Mouse (Mus musculus) embryonic facial prominence, embryonic 13.5 days (tissue): ENCODE measurements around the gene 1600002K03Rik. TPM values are rescaled to one million over a fixed set of nuclear protein-coding genes. Genes with fewer than 3 reads are reported as not detected.

Experiments
- ATAC-seq: fragments of 200-750 bp; cut with Nextera tagmentation; 2 replicates; pipeline ENCODE4 v1.8.0; 2017; ENCODE audit warnings: low read depth; ENCODE audit not compliant: insufficient number of reproducible peaks, insufficient read depth, low FRiP score, low TSS enrichment
- H3K27ac ChIP-seq: fragments of 300-500 bp; sonication (generic); 2 replicates; pipeline ENCODE4 v1.5.1; 2015; ENCODE audit warnings: moderate library complexity, mild to moderate bottlenecking, inconsistent platforms
- H3K27me3 ChIP-seq: fragments of 300-500 bp; sonication (generic); 2 replicates; pipeline ENCODE4 v1.6.1; 2015; ENCODE audit warnings: mild to moderate bottlenecking, inconsistent platforms
- H3K36me3 ChIP-seq: fragments of 300-500 bp; sonication (generic); 2 replicates; pipeline ENCODE4 v1.6.1; 2015; ENCODE audit warnings: mild to moderate bottlenecking, inconsistent platforms
- H3K4me1 ChIP-seq: fragments of 300-500 bp; sonication (generic); 2 replicates; pipeline ENCODE4 v1.6.1; 2015; ENCODE audit warnings: inconsistent platforms
- H3K4me2 ChIP-seq: fragments of 300-500 bp; sonication (generic); 2 replicates; pipeline ENCODE4 v1.6.1; 2015; ENCODE audit warnings: moderate library complexity, mild to moderate bottlenecking, inconsistent platforms
- H3K4me3 ChIP-seq: fragments of 300-500 bp; sonication (generic); 2 replicates; pipeline ENCODE4 v1.5.1; 2015; ENCODE audit warnings: mild to moderate bottlenecking, inconsistent platforms
- H3K9ac ChIP-seq: fragments of 300-500 bp; sonication (generic); 2 replicates; pipeline ENCODE4 v1.6.1; 2015; ENCODE audit warnings: mild to moderate bottlenecking, inconsistent platforms
- H3K9me3 ChIP-seq: fragments of 300-500 bp; sonication (generic); 2 replicates; pipeline ENCODE4 v1.6.1; 2016; ENCODE audit warnings: inconsistent platforms
- WGBS: fragments of 180-500 bp; shearing (Covaris S2); methylation state at CpG from one replicate; pipeline ENCODE4 v1.1.7; 2015; ENCODE audit warnings: mixed read lengths; 5-methylcytosine and 5-hydroxymethylcytosine counted together
- polyA plus RNA-seq: library from polyadenylated mRNA; unstranded; fragments of >200 nt; fragmentation: Nextera tagmentation; extraction: Ambion mirVana; gene quantifications from 2 replicates; pipeline ENCODE4 v1.2.1, GENCODE M21; 2015

The 1600002K03Rik gene
- polyA plus RNA-seq, 1 experiment from 2014 or later, result 11.6 TPM

DNA sequence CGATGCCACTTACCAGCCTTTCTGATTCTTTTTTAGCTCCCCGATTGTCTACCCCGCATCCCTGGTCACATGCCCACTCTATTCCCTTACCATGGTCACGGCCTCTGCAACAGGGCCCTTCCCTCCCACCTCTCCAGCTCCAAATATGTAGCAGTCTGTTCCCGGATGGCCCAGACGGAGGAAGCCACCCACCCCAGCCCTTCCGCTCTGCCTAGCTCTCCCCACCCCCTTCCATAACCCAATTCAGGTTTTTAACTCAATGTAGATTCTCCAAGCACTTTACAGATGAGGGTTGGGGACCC, 16.0 kb upstream of the 1600002K03Rik start:
- no peaks in the 10 kb centered on the region for H3K27me3 ChIP-seq
- H3K4me1 ChIP-seq, result peaks cover 93% of the 10 kb centered on the region
- H3K9me3 ChIP-seq, result no peaks in the 10 kb centered on the region
- 53% methylated on average over 7 of the region's 7 CpGs for WGBS
- 0 out of 2 replicates have a peak overlapping the region, but pooled peaks have one; percentile 51 for H3K9ac ChIP-seq
- H3K27ac ChIP-seq, result peak overlapping the region; percentile 35
- ATAC-seq, result no peak
- H3K36me3 ChIP-seq, result peaks cover 60% of the 10 kb centered on the region
- H3K4me3 ChIP-seq, result no peak overlapping the region
- peak overlapping the region; percentile 16; the same call in 1 of the 2 replicates for H3K4me2 ChIP-seq

DNA sequence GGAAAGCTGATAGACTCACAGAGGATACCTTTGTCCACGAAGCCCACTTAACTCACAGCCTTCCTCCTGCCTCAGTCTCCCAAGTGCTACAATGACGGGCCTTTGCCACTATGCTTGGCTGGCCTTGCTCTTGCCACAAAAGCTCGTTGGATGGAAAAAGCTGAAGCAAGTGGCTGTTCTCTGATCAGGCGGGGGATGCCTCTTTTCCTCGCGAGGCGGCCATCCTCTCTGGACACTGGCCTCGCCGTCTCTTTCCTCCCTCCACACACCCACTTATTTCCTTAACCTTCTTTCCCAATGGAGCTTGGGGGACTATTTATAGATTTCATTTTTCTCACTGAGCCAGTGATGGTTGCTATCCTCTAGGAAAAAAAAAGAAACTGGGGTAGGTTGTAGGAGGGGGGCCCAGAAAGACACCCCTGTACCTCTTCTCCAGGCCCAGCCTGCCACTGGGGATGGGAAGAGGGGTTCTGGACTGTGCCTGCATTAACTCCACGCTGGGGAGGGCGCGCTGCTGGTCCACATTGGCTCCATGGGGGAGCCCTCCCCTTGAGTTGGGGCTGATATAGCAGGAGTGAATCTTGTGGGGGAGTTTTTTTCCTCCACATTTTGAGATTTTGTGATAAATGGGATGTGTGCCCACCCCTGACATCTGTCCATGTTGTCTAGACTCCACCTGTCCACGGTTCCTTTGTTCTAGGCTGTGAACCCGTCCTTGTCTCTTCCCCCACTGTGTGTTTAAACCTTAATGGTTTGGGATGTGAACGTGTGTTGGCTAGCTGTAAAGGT, 15.4 kb upstream of the 1600002K03Rik start:
- no peak for ATAC-seq
- WGBS, result 59% methylated on average over 15 of the region's 15 CpGs
- peak overlapping the region; percentile 51; the same call in 1 of the 2 replicates for H3K9ac ChIP-seq
- peaks cover 93% of the 10 kb centered on the region for H3K4me1 ChIP-seq
- H3K4me2 ChIP-seq, result peak overlapping the region; percentile 16; the same call in 1 of the 2 replicates
- no peaks in the 10 kb centered on the region for H3K27me3 ChIP-seq
- H3K27ac ChIP-seq, result peak overlapping the region; percentile 35
- H3K9me3 ChIP-seq, result no peaks in the 10 kb centered on the region
- peaks cover 53% of the 10 kb centered on the region for H3K36me3 ChIP-seq
- H3K4me3 ChIP-seq, result no peak overlapping the region

DNA sequence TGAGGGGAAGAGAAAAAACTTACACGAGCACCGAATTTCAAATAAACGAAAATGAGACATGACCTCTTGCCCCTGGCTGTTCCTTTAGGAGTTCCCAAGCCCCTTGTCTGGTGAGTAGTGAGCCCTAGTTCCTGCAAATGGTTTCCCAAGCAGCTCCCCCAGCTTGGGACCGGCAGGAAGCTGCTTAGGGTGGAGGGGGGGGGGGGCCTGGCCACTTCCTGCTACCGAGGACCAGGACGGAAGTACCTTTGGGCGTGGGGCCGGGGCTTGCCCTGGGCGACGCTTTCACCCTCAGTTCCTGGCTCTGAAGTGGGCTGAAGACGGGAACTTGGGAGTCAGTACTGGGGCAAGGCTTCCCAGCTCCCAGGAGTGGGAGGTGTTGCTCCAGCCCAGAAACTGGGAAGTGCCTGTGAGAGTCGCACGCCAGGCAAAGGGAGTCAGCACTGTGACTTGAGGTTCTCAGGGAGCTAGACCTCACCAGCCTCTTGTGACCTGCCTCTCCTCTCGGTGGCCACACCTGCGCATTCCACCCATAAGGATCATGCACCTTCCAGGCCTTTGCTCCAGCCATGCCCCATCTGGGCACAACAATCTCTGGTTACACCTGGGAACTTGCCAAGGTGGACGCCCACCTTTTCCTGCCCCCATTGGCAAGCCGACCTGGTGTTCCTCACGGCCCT, 14.3 kb upstream of the 1600002K03Rik start:
- Histone ChIP-seq H3K9me3 (no peaks in the 10 kb centered on the region), H3K4me1 (peaks cover 91% of the 10 kb centered on the region), H3K36me3 (peaks cover 42% of the 10 kb centered on the region), H3K9ac (peak overlapping the region; percentile 22; the same call in 1 of the 2 replicates), H3K4me3 (peak overlapping the region; percentile 47; the same call in 1 of the 2 replicates), H3K27ac (peak overlapping the region; percentile 95), H3K4me2 (peak overlapping the region; percentile 76), H3K27me3 (no peaks in the 10 kb centered on the region)
- 12% methylated on average over 18 of the region's 18 CpGs for WGBS
- no peak for ATAC-seq

DNA sequence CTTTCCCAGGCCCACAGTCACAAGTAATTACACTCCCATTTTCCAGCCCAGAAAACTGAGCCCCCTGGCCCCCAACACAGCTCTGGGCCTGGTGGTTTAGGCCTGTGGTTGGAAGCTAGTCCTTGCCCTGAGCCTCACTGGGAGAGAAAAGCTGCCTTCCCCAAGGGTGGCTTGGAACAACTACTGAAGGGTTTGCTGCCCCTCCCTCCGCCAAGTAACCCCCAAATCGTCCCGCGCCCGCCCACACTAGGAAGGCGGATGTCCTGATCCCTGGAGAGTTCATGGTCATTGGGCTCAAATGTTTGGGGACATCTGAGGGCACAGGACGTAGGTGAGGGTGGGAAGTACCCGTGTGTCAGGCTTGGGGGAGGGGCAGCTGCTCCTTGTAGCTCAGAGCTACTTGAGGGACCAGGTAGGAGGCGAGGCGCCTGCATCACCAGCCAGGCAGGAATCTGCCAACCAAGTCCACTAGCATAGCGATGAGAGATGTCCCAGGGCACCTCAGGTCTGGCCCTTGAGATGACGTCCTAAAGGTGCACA, 13.7 kb upstream of the 1600002K03Rik start:
- H3K4me2 ChIP-seq, result peak overlapping the region; percentile 76
- WGBS, result 7% methylated on average over 12 of the region's 12 CpGs
- H3K36me3 ChIP-seq, result peaks cover 36% of the 10 kb centered on the region
- peaks cover 90% of the 10 kb centered on the region for H3K4me1 ChIP-seq
- no peak; the same call in 1 of the 2 replicates for ATAC-seq
- H3K27me3 ChIP-seq, result no peaks in the 10 kb centered on the region
- no peaks in the 10 kb centered on the region for H3K9me3 ChIP-seq
- H3K9ac ChIP-seq, result peak overlapping the region; percentile 58; the same call in 1 of the 2 replicates
- peak overlapping the region; percentile 95 for H3K27ac ChIP-seq
- peak overlapping the region; percentile 47 for H3K4me3 ChIP-seq

DNA sequence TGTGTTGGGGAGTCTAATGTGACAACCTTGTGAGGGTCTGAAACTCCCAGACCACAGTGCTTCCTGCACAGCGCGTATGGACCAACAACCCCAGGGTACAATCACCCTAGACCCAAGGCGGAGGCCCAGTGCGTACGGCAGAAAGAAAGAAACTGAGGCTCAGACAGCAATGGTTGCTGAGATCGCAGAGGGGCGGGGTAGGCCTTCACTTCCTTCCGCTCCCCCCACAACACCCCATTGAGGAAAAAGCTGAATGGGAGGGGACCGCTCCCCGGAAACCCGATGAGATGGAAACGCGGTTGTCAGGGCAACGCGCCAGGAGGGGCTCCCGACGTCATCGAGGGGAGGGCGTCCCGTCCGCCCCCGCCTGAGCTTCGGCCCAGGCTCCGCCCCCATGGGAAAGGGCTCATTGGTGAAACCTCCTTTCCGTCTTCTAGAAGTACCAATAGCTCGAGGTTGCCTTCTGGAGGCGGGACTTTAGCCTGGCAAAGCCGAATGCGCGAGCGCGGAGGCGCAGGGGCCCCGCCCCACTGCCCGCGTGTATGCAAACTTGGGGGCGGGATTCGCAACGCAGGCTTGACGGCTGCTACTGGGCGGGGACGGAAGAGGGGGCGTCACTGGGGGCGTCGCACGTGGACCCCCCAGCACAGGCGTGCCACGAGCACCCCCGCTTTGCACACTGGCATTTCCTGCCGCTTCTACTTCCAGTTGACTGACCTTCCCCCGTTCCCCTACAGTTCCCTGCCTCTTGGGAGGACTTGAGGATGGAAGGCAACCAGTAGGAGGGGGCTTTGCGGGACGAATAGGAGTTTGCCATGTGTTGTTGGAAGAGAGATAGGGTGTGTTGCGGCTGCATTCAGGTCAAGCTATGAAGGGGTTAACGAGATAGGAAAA, 12.9 kb upstream of the 1600002K03Rik start:
- Histone ChIP-seq H3K9ac (peak overlapping the region; percentile 59), H3K27me3 (no peaks in the 10 kb centered on the region), H3K27ac (peak overlapping the region; percentile 95), H3K9me3 (no peaks in the 10 kb centered on the region), H3K4me1 (peaks cover 90% of the 10 kb centered on the region), H3K36me3 (peaks cover 29% of the 10 kb centered on the region), H3K4me3 (peak overlapping the region; percentile 47), H3K4me2 (peak overlapping the region; percentile 76)
- ATAC-seq, result peak; percentile 72
- WGBS, result under 1% methylated on average over 55 of the region's 55 CpGs

DNA sequence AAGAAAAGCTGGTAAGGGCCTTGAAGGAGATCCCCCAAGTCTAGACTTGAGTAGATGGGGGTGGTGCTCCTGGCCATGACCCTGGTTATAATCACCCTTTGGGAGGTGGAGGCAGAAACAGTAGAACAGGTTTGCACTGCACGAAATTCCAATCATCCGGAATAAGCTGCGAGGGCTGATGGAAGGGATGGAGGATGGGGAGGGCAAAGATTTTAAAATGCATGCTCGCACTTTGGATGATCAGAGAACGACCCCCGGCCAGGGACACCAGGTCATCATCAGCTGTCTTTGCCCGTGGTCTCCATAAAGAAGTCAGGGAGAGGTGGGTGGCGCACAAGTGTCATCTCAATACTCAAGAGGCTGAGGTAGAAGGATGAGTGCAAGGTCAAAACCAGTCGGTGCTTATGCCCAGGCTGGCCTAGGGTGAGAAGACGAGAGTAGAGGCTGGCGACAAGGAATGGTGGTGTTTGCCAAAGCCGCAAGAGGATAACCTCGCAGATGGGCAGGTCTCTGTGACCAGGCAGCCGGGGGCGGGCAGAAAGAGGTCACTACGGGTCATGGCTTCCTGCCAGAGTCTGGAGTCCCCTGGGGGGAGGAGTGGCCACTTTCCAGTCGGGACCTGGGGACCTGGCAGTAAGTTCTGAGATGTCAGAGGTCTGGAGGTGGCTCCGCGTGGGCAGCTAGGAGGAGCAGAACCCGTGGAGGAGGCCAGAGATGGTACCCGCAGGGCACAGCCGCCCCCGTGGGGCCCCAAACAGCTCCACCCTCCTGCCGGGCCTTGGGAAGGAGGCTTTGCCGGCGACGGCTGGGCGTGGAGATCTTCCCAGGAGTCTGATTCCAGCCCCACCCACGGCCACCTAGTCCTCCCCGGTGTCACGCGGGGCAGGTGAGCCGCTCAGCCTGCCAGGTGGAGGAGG, 12.0 kb upstream of the 1600002K03Rik start:
- Histone ChIP-seq H3K4me1 (peaks cover 90% of the 10 kb centered on the region), H3K9ac (peak overlapping the region; percentile 59), H3K9me3 (no peaks in the 10 kb centered on the region), H3K27ac (peak overlapping the region; percentile 95), H3K4me2 (peak overlapping the region; percentile 76), H3K27me3 (no peaks in the 10 kb centered on the region), H3K36me3 (peaks cover 20% of the 10 kb centered on the region), H3K4me3 (peak overlapping the region; percentile 47)
- WGBS, result under 1% methylated on average over 33 of the region's 33 CpGs
- ATAC-seq, result no peak

DNA sequence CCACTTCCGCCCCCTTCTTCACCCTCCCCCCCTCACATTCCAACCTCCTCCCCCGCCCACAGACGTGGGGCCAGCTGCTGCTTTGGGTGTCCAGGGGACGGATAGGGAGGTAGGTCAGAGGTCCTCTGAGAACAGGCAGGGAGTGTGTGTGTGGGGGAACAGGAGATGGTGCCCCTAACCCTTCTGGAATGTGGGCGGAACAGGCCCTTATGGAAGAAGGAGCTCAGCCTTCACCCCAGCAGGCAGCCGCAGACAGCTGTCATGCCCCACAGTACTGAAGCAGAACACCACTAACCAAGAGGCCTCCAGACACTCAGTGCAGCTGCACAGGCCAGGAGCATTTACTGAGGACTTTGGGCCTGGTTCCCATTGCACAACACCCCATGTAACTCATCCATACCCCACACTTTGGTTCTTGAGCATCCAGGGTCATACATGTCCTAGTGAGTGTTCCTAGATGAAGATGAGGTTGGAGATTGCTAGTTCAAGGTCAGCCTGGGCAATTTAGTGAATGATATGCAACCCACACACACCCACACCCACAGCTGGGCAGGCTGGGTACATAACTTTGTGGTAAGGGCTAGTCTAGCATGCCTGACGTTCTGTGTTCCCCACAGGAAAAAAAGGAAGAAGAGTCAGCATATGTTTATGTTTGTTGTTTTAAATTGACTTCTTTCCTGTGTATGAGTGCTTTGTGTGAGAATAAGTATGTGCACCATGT, 11.1 kb upstream of the 1600002K03Rik start:
- Histone ChIP-seq H3K9me3 (no peaks in the 10 kb centered on the region), H3K4me1 (peaks cover 88% of the 10 kb centered on the region), H3K4me3 (peak overlapping the region; percentile 47), H3K36me3 (peaks cover 10% of the 10 kb centered on the region), H3K27ac (peak overlapping the region; percentile 95), H3K9ac (peak overlapping the region; percentile 59), H3K4me2 (peak overlapping the region; percentile 76), H3K27me3 (no peaks in the 10 kb centered on the region)
- WGBS, result 6% methylated on average over 6 of the region's 7 CpGs
- no peak for ATAC-seq

DNA sequence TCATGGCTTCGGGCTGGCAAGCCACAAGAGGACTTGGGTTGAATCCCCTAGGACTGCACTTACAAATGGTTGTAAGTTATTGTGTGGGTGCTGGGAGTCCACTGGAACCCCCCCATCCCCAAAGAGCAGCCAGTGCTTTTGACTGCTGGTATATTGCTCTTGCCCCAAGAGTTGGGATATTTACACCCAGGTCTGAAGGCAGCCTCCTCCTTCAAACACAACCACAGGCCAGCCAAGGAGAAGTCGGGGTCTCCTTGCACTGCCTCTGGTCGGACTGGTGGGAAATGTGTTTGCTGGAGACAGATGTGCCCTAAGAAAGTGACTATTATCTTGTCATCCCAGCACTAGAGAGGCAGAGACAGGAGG, 10.5 kb upstream of the 1600002K03Rik start:
- no peak for ATAC-seq
- Histone ChIP-seq H3K4me1 (peaks cover 87% of the 10 kb centered on the region), H3K27ac (peak overlapping the region; percentile 95), H3K4me2 (peak overlapping the region; percentile 9; the same call in 1 of the 2 replicates), H3K4me3 (0 out of 2 replicates have a peak overlapping the region, but pooled peaks have one; percentile 47), H3K27me3 (no peaks in the 10 kb centered on the region), H3K36me3 (peaks cover 4% of the 10 kb centered on the region), H3K9ac (no peak overlapping the region), H3K9me3 (no peaks in the 10 kb centered on the region)
- WGBS, result 69% methylated on average over 3 of the region's 3 CpGs

DNA sequence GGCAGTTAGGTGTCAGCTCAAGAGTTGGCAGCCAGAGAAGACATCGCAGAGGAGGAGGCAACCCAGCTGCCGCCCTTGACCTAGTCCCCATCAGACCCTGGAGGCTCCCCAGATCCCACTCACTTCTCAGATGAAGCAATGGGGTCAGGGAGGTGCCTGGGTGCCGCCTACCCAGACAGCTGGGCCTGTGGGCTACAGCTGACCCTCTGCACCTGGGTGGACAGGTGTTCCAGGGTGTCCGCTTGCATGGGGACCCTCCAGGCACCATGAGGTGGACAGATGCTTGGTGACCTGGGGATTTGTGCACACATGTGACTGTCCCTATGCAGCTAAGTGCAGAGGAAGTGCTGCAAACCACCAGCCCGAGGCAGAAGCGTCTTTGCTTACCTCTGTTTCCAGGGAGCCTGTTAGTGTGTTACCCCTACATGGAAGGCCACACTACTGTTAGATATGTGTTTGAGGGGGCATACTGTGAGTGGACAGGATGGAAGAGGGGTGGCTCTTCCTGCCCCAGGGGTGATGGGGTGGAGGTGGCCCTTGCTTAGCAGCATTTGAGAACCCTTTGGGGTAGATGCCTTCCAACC, 9.9 kb upstream of the 1600002K03Rik start:
- H3K4me2 ChIP-seq, result no peak overlapping the region
- peaks cover 83% of the 10 kb centered on the region for H3K4me1 ChIP-seq
- H3K36me3 ChIP-seq, result no peaks in the 10 kb centered on the region
- H3K4me3 ChIP-seq, result no peak overlapping the region
- 64% methylated on average over 6 of the region's 6 CpGs for WGBS
- ATAC-seq, result no peak
- no peaks in the 10 kb centered on the region for H3K27me3 ChIP-seq
- 0 out of 2 replicates have a peak overlapping the region, but pooled peaks have one; percentile 27 for H3K9ac ChIP-seq
- no peaks in the 10 kb centered on the region for H3K9me3 ChIP-seq
- H3K27ac ChIP-seq, result peak overlapping the region; percentile 95; the same call in 1 of the 2 replicates
